Mouse (Mus musculus) limb, embryonic 13.5 days (tissue): Measurements from ENCODE around the gene Taok1. TPM values are rescaled to one million over a fixed set of nuclear protein-coding genes. Genes with fewer than 3 reads are reported as not detected.

Source experiments
- ATAC-seq: fragments of 200-750 bp; cut with Nextera tagmentation; 2 replicates; pipeline ENCODE4 v1.8.0; 2017; ENCODE audit warnings: low read depth, moderate number of reproducible peaks, moderate TSS enrichment; ENCODE audit not compliant: low FRiP score
- H3K27ac ChIP-seq: fragments of 300-500 bp; sonication (generic); 2 replicates; pipeline ENCODE4 v1.5.1; 2015; ENCODE audit warnings: inconsistent platforms, mild to moderate bottlenecking, moderate library complexity
- H3K27me3 ChIP-seq: fragments of 300-500 bp; sonication (generic); 2 replicates; pipeline ENCODE4 v1.6.1; 2015; ENCODE audit warnings: mild to moderate bottlenecking, inconsistent platforms
- H3K36me3 ChIP-seq: fragments of 300-500 bp; sonication (generic); 2 replicates; pipeline ENCODE4 v1.6.1; 2015; ENCODE audit warnings: inconsistent platforms, mild to moderate bottlenecking, moderate library complexity
- H3K4me1 ChIP-seq: fragments of 300-500 bp; sonication (generic); 2 replicates; pipeline ENCODE4 v1.6.1; 2015; ENCODE audit warnings: inconsistent platforms
- H3K4me2 ChIP-seq: fragments of 300-500 bp; sonication (generic); replicated peaks from 2 replicates; pipeline ENCODE4 v1.6.1; 2015; ENCODE audit warnings: inconsistent platforms, mild to moderate bottlenecking, moderate library complexity
- H3K4me3 ChIP-seq: fragments of 300-500 bp; sonication (generic); 2 replicates; pipeline ENCODE4 v1.5.1; 2015; ENCODE audit warnings: moderate library complexity, mild to moderate bottlenecking, inconsistent platforms
- H3K9ac ChIP-seq: fragments of 300-500 bp; sonication (generic); 2 replicates; pipeline ENCODE4 v1.6.1; 2015; ENCODE audit warnings: mild to moderate bottlenecking, inconsistent platforms
- H3K9me3 ChIP-seq: fragments of 300-500 bp; sonication (generic); 2 replicates; pipeline ENCODE4 v1.6.1; 2016; ENCODE audit warnings: inconsistent platforms
- WGBS: fragments of 180-500 bp; shearing (Covaris S2); methylation state at CpG from one replicate; pipeline ENCODE4 v1.1.7; 2015; 5-methylcytosine and 5-hydroxymethylcytosine counted together
- polyA plus RNA-seq: library from polyadenylated mRNA; unstranded; fragments of >200 nt; fragmentation: Nextera tagmentation; extraction: Ambion mirVana; gene quantifications from 2 replicates; pipeline ENCODE4 v1.2.1, GENCODE M21; 2015

Taok1 gene
- polyA plus RNA-seq, 1 experiment from 2014 or later, result 14.5 TPM

DNA sequence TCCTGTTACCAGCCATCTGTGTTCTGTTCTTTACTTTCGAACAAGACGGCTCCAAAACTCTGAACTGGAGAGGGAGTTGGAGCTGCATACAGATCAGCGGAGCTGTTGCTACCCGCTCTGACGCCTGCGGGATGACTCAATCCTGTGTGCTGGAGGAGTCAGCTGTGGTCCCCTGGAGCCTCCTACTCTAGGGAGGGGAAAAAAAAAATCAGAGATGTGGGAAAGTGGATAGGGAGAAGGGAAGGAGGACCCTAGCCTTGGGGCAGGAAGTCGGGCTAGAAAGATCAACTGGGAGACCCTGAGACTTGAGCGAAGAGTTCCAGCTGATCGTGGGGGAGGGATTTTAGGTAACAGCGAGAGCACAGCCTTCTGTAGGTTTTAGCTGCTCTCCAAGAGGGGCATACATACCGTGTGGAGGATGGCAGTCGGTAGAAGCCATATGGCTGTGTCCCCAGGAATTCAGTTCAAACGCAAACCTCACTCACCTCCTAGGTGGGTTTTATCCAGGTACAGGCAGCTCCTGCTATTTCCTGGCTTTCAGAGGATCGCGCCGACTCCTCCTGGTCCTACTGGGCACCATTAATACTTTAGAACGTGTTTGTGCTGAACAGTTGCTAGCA is 16.9 kb upstream of the Taok1 start:
- Histone ChIP-seq H3K4me2 (peak overlapping the region; percentile 78), H3K4me1 (peaks cover 19% of the 10 kb centered on the region), H3K9ac (peak overlapping the region; percentile 55), H3K36me3 (no peaks in the 10 kb centered on the region), H3K27ac (no peak overlapping the region), H3K27me3 (peaks cover 17% of the 10 kb centered on the region), H3K4me3 (peak overlapping the region; percentile 38), H3K9me3 (no peaks in the 10 kb centered on the region)
- under 1% methylated on average over 17 of the region's 17 CpGs for WGBS
- no peak for ATAC-seq

DNA sequence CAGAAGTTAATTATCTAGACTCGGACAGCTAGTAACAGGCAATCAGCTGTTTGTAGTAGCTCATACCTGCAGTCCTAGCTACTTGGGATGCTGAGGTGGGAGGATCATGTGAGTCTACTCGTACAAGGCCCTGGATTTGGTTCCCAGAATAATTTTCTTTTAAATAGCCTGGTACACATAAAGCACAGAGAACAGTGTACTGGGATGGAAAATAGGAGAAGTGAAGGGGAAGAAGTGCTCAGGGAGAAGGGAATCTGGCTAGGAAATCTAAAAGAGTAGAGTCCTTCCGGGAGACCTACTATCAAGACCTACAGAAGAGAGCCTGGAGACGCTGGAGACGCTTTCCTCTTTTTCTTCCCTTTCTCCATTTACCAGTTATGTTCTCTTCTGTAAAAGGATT is 16.4 kb upstream of the Taok1 start:
- peaks cover 19% of the 10 kb centered on the region for H3K4me1 ChIP-seq
- peak overlapping the region; percentile 55 for H3K9ac ChIP-seq
- peak overlapping the region; percentile 38 for H3K4me3 ChIP-seq
- no peak for ATAC-seq
- WGBS, result 31% methylated on average over 5 of the region's 5 CpGs
- H3K27me3 ChIP-seq, result peaks cover 17% of the 10 kb centered on the region
- no peaks in the 10 kb centered on the region for H3K9me3 ChIP-seq
- H3K4me2 ChIP-seq, result peak overlapping the region; percentile 78
- H3K36me3 ChIP-seq, result no peaks in the 10 kb centered on the region
- H3K27ac ChIP-seq, result no peak overlapping the region

DNA sequence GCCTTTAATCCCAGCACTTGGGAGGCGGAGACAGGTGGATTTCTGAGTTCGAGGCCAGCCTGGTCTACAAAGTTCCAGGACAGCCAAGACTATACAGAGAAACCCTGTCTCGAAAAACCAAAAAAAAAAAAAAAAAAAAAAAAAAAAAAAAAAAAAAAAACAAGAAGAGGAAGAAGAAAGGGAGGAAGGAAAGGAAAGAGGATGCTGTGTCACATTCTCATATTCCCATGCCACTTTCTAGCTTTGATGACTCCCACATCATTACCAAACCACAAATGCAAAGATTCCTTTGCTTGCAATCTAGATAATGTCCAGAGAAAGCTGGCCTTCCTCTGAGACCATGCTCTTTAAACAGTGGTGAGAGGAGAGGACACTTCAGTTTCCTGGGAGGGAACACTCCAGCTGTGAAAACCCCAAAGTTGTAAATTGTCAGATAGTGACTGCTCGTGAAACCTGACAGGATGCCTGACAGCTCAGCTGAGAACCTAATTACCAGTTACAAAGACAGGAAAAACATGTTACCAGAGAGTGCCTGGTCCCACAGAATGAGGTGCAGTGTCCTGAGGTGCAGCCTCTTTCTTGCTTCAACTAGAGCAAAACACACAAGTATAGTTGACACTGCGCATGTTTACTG is 14.4 kb upstream of the Taok1 start:
- Histone ChIP-seq H3K4me3 (no peak overlapping the region), H3K27me3 (peaks cover 17% of the 10 kb centered on the region), H3K4me1 (peaks cover 19% of the 10 kb centered on the region), H3K36me3 (no peaks in the 10 kb centered on the region), H3K9me3 (no peaks in the 10 kb centered on the region), H3K9ac (no peak overlapping the region), H3K4me2 (no peak overlapping the region), H3K27ac (no peak overlapping the region)
- no peak for ATAC-seq
- WGBS, result 64% methylated on average over 5 of the region's 5 CpGs

DNA sequence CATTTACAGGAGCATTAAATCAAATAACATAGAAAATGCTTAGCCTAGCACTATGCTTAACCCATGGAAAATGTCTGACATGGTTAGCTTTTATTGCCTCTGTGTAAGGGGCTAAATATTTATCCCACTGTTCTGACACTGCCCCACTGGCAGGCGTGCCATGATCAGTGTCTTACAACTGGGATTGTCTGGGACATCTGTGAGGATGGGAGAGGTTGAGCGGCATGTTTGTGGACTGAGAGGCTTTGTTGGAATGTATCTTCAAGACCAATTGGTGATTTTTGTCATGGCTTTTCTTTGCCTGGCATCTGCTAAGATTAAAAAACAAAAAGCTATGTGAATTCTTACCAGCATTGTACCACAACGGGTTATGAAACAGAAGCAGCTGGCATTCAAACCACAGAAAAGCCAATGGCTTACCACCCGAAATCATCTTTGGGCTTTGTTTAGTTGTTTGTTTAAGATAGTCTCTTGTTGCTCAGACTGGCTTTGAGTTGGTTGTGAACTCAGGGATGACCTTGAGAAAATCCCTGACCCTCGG is 7.5 kb upstream of the Taok1 start:
- no peak overlapping the region for H3K4me2 ChIP-seq
- no peak overlapping the region for H3K9ac ChIP-seq
- no peak overlapping the region for H3K27ac ChIP-seq
- H3K4me3 ChIP-seq, result no peak overlapping the region
- WGBS, result 80% methylated on average over 5 of the region's 5 CpGs
- no peaks in the 10 kb centered on the region for H3K9me3 ChIP-seq
- no peaks in the 10 kb centered on the region for H3K36me3 ChIP-seq
- ATAC-seq, result no peak
- no peaks in the 10 kb centered on the region for H3K27me3 ChIP-seq
- H3K4me1 ChIP-seq, result no peaks in the 10 kb centered on the region

DNA sequence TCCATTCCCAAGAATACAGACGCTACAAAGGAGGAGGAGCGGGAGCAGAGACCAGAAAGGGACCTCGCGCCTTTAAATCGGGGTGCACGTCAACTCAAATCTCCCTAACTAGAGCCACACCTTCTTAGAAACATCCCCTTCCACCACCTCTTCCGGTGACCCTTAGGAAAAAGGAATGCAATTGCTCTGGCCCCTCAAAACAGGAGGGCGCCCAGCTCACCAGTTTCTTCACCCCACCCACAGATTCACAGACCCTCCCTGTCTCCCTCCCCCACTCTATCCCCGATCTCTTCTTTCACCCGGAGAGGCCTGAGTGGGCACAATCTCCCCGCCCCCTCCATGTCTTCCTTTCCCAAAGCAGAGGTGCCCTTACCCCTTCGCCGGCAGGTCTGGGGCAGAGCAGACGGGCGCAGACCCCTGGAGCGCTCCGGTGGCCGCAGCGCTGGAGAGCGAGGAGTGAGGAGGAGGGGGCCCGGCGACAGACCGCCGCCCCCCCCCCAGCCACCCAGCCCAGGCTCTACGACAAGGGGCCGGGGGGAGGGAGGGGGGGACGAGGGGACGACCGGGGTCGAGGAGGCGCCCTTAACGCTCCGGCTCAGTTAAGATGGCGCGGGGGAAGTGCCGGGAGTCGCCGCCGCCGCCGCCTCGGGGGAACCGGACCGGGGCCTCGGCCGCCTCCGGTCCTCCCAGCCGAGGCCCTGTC is 629 bp downstream of the Taok1 start:
- WGBS, result under 1% methylated on average over 38 of the region's 48 CpGs
- H3K4me1 ChIP-seq, result peaks cover 17% of the 10 kb centered on the region
- peak overlapping the region; percentile 93 for H3K4me2 ChIP-seq
- H3K9ac ChIP-seq, result peak overlapping the region; percentile 99
- H3K27me3 ChIP-seq, result no peaks in the 10 kb centered on the region
- no peaks in the 10 kb centered on the region for H3K9me3 ChIP-seq
- H3K27ac ChIP-seq, result peak overlapping the region; percentile 97
- peak overlapping the region; percentile 97 for H3K4me3 ChIP-seq
- ATAC-seq, result peak; percentile 24
- peaks cover 7% of the 10 kb centered on the region; the same call in 1 of the 2 replicates for H3K36me3 ChIP-seq

DNA sequence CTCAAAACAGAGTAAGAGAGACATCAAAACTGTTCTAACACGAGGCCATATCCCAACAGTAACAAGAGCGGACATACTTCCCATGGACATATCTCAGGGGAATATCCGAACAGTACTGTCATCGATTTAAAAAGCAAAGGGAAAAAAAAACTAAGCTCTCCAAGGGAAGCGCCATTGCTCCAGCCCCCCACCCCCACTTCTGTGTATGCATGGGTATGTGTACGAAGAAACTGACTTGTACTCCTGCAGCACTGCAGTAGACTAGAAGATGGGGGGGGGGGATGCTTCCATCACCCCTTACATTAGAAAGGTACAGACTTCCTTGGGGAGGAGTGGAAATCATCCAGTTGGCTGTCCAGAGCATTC is 1.2 kb downstream of the Taok1 start:
- Histone ChIP-seq H3K27ac (peak overlapping the region; percentile 97; the same call in 1 of the 2 replicates), H3K9ac (peak overlapping the region; percentile 99), H3K4me2 (peak overlapping the region; percentile 93), H3K4me3 (peak overlapping the region; percentile 97), H3K27me3 (no peaks in the 10 kb centered on the region), H3K9me3 (no peaks in the 10 kb centered on the region), H3K4me1 (peaks cover 17% of the 10 kb centered on the region), H3K36me3 (peaks cover 7% of the 10 kb centered on the region; the same call in 1 of the 2 replicates)
- 8% methylated on average over 6 of the region's 6 CpGs for WGBS
- ATAC-seq, result no peak

DNA sequence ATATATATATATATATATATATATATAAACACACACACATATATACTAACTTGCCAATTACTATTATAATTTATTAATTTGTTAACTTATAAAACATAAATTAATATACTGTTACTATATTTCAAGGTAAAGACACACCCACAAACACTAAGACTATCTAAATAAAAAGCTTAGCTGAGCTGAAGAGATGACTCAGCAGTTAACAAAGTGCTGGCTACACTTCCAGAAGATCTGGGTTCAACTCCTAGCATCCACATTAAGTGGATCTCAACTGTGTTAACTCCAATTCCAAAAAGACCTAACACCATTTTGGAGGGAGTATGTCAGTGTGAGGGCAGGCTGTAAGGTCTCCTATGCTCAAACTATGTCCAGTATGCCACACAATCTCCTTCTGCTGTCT is 10.3 kb downstream of the Taok1 start:
- ATAC-seq, result no peak

DNA sequence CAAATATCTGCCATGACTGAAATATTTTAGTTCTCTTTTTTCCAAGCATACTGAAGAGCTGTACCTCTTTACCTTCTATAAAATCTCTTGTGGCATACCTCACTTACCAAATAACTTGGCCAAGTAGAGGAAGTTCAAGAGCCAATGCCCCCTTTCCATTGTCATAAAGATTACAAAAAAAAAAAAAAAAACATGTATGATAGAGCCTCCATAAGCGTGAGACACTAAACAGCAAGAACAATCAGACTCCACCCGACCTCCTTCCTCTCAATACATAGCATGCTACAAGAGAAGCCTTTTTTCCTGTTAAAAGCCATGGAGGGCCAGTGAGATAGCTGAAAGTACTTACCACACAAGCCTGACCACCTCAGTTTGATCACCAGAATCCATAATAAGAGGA is 16.2 kb downstream of the Taok1 start:
- H3K9me3 ChIP-seq, result no peaks in the 10 kb centered on the region
- ATAC-seq, result no peak
- H3K9ac ChIP-seq, result no peak overlapping the region
- no peaks in the 10 kb centered on the region for H3K27me3 ChIP-seq
- no peak overlapping the region for H3K27ac ChIP-seq
- peaks cover 16% of the 10 kb centered on the region for H3K36me3 ChIP-seq
- no peak overlapping the region for H3K4me3 ChIP-seq
- WGBS, result 88% methylated on average over 2 of the region's 2 CpGs
- H3K4me1 ChIP-seq, result no peaks in the 10 kb centered on the region
- H3K4me2 ChIP-seq, result no peak overlapping the region

More for the DNA sequence above, 10.3 kb downstream of the Taok1 start:
- no peak overlapping the region for H3K4me3 ChIP-seq
- no peaks in the 10 kb centered on the region for H3K4me1 ChIP-seq
- H3K9me3 ChIP-seq, result no peaks in the 10 kb centered on the region
- H3K36me3 ChIP-seq, result peaks cover 18% of the 10 kb centered on the region
- no peak overlapping the region for H3K27ac ChIP-seq
- H3K27me3 ChIP-seq, result no peaks in the 10 kb centered on the region
- no peak overlapping the region for H3K9ac ChIP-seq
- no peak overlapping the region for H3K4me2 ChIP-seq

DNA sequence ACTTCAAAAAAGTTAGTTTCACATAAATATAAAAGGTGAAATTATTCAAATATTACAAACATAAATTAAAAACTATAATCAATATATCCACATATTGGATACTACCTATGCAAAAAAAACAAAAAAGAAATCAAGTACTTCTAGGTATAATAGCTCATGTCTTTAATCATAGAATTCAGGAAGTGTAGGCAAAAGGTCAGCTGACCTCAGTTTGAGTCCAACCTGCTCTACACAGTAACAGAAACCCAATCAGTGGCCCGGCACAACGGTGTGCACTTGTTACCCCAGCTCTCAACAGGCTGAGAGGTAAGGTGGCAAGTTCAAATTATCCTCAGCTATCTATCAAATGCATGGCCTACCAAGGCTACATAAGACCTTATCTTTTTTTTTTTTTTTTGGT is 16.8 kb downstream of the Taok1 start:
- Histone ChIP-seq H3K4me1 (no peaks in the 10 kb centered on the region), H3K9ac (no peak overlapping the region), H3K27ac (no peak overlapping the region), H3K36me3 (peaks cover 18% of the 10 kb centered on the region), H3K27me3 (no peaks in the 10 kb centered on the region), H3K9me3 (no peaks in the 10 kb centered on the region), H3K4me3 (no peak overlapping the region), H3K4me2 (no peak overlapping the region)
- 95% methylated on average over 2 of the region's 2 CpGs for WGBS
- ATAC-seq, result no peak

DNA sequence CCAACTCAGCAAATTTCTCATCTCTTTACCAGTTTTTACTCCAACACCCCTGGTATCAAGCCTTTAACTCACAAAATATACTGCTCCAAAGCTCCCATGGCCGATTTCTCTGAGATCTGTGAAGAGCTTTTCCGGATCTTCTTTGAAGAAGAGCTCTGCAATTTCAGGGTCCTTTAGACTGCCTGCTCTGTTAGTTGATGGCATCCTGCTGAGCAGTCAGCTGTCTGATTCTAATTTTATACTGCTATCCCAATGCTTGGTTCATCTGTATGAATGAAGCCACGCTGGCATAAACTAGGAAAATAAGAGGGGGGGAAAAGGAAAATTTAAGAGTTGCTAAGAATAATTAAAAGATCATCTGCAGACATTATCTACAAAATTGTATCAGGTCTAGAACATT is 22.4 kb downstream of the Taok1 start:
- no peaks in the 10 kb centered on the region for H3K4me1 ChIP-seq
- H3K27me3 ChIP-seq, result no peaks in the 10 kb centered on the region
- WGBS, result 86% methylated on average over 3 of the region's 3 CpGs
- H3K9ac ChIP-seq, result no peak overlapping the region
- no peak overlapping the region for H3K4me3 ChIP-seq
- no peaks in the 10 kb centered on the region for H3K9me3 ChIP-seq
- peaks cover 48% of the 10 kb centered on the region for H3K36me3 ChIP-seq
- ATAC-seq, result no peak
- no peak overlapping the region for H3K27ac ChIP-seq
- H3K4me2 ChIP-seq, result no peak overlapping the region

DNA sequence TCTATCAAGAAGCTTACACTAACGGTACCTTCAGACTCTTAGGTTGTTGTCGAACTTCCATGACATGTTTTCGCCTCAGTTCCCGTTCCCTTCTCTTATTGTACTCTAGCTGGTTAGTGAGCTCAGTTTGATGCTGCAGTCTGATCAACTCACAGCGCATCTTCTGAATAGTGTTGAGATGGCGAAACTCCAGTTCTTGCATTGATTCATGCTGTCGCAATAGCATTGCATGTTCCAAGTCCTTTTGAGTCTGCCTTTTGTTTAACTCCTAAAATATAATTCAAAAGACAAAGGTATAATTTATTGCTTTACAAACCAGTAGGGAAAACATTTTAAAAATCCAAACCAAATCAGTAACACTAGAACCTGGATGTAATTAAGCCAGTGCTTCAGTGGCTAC is 62.4 kb downstream of the Taok1 start:
- Histone ChIP-seq H3K9ac (no peak overlapping the region), H3K36me3 (peaks cover 82% of the 10 kb centered on the region), H3K4me1 (no peaks in the 10 kb centered on the region), H3K4me3 (no peak overlapping the region), H3K27me3 (no peaks in the 10 kb centered on the region), H3K27ac (no peak overlapping the region), H3K4me2 (no peak overlapping the region), H3K9me3 (no peaks in the 10 kb centered on the region)
- ATAC-seq, result no peak
- WGBS, result 95% methylated on average over 7 of the region's 7 CpGs

DNA sequence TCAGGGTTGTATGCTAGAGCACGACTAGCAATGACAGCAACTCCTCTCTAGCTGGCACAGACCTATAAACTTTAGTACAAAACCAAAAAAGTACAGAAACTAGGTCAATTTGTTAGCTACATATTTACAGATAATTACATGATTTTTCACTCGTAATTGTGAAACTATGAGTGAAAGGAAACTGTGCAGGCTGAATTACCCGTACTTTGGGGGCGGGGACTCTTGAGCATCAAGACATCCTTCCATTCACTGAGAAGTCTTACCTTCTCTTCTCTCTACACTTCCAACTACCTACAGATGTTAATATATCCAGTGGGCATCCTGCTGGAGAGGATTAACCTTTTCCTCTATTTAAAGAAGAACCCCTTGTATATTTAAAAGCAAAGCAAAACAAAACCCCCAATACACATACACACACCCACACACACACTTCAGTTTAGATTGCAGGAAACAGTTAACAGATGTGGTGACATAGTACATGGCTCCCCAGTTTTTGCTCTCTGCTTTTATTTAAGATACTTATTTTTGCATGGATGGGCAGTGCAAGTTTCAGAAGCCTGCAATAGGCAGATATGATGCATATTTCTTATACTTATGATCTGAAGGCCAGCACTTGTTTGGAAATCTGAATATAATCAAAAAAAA is 75.3 kb downstream of the Taok1 start:
- H3K27ac ChIP-seq, result no peak overlapping the region
- no peaks in the 10 kb centered on the region for H3K9me3 ChIP-seq
- no peaks in the 10 kb centered on the region for H3K4me1 ChIP-seq
- ATAC-seq, result no peak
- H3K4me3 ChIP-seq, result no peak overlapping the region
- no peak overlapping the region for H3K9ac ChIP-seq
- no peak overlapping the region for H3K4me2 ChIP-seq
- no peaks in the 10 kb centered on the region for H3K27me3 ChIP-seq
- peaks cover 24% of the 10 kb centered on the region for H3K36me3 ChIP-seq
- WGBS, result 84% methylated on average over 4 of the region's 4 CpGs
